8 mouse cellular contexts compared by ENCODE assay signal in the genomic region with DNA sequence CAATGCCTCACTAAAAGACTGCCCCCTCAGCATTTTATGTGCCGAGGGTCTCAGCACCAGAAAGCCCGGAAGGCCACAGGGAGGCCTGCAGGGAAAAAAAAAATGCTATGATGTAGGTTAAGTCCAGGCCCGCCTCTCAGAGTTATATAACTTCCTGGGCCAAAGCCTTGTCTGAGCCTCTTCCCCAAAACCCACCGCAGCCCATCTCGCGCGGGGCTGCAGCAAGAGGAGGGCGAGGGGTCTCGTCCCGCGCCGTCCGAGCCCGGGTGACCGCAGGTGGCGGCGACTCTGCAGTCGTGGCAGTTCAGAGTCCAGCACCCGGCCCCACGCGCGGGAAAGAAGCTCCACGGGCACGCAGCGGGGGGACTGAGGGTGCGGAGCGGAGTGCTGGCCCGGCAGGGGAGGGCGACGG. TPM values are rescaled to one million over a fixed set of nuclear protein-coding genes. Genes with fewer than 3 reads are reported as not detected.
DNase-seq lines count a peak whose midpoint lies in the region; ATAC-seq and TF ChIP-seq lines count a peak whose summit lies in the region.

No protein-coding gene starts in this region.

- peak; percentile 68; the same call in 1 of the 2 replicates for ATAC-seq in forebrain, embryonic 16.5 days
- peak; percentile 54 for ATAC-seq in liver, postnatal 0 days
- no peak for ATAC-seq in stomach, embryonic 16.5 days (ENCODE audit: insufficient read depth, low FRiP score)

- no peak for TF ChIP-seq CTCF in lung, adult 2 months (IDR thresholded peaks at IDR 0.05; ENCODE audit: insufficient read depth, low read length)
- no peak for TF ChIP-seq CTCF in bone marrow macrophage, adult 2 months (IDR thresholded peaks at IDR 0.05; ENCODE audit: low read depth, low read length)
- no peak for TF ChIP-seq CTCF in liver, postnatal 0 days (IDR thresholded peaks at IDR 0.05; ENCODE audit: low read depth)

- TF ChIP-seq POLR2A in lung, adult 2 months (IDR thresholded peaks at IDR 0.05; ENCODE audit: borderline replicate concordance, extremely low read depth, low read depth, low read length) = no peak
- TF ChIP-seq POLR2A in bone marrow macrophage, adult 2 months (IDR thresholded peaks at IDR 0.05; ENCODE audit: borderline replicate concordance, low read depth, low read length) = no peak

- under 1% methylated on average over 30 of the region's 30 CpGs for WGBS in lung, adult 2 months
- WGBS in forebrain, embryonic 16.5 days = under 1% methylated on average over 30 of the region's 30 CpGs
- WGBS in liver, postnatal 0 days (ENCODE audit: insufficient replicate concordance) = 1% methylated on average over 30 of the region's 30 CpGs
- WGBS in stomach, embryonic 16.5 days = 0% methylated on average over 30 of the region's 30 CpGs

- H3K4me2 ChIP-seq in forebrain, embryonic 16.5 days (ENCODE audit: low read length) = peak overlapping the region; percentile 64
- H3K4me2 ChIP-seq in liver, postnatal 0 days (ENCODE audit: low read depth, low read length) = peak overlapping the region; percentile 76
- peak overlapping the region; percentile 97 for H3K4me2 ChIP-seq in stomach, embryonic 16.5 days (ENCODE audit: low read depth, low read length)

- peak overlapping the region; percentile 82 for H3K4me3 ChIP-seq in lung, adult 2 months (replicated peaks; ENCODE audit: extremely low read depth, low read depth, low read length)
- peak overlapping the region; percentile 96 for H3K4me3 ChIP-seq in bone marrow macrophage, adult 2 months (ENCODE audit: insufficient read depth, low read length)
- peak overlapping the region; percentile 63 for H3K4me3 ChIP-seq in forebrain, embryonic 16.5 days (replicated peaks; ENCODE audit: low read length)
- H3K4me3 ChIP-seq in liver, postnatal 0 days (ENCODE audit: low read depth, low read length) = peak overlapping the region; percentile 90
- peak overlapping the region; percentile 96 for H3K4me3 ChIP-seq in stomach, embryonic 16.5 days (replicated peaks; ENCODE audit: low read length)

- peak overlapping the region; percentile 77 for H3K9ac ChIP-seq in forebrain, embryonic 16.5 days (replicated peaks; ENCODE audit: low read depth, low read length)
- peak overlapping the region; percentile 96 for H3K9ac ChIP-seq in liver, postnatal 0 days (replicated peaks)
- peak overlapping the region; percentile 99 for H3K9ac ChIP-seq in stomach, embryonic 16.5 days (ENCODE audit: low read length)

- peak overlapping the region; percentile 39; the same call in 1 of the 2 replicates for H3K27ac ChIP-seq in bone marrow macrophage, adult 2 months (ENCODE audit: insufficient read depth, low read depth, low read length)
- H3K27ac ChIP-seq in forebrain, embryonic 16.5 days (ENCODE audit: low read length) = no peak overlapping the region
- H3K27ac ChIP-seq in liver, postnatal 0 days (ENCODE audit: low read depth) = peak overlapping the region; percentile 90
- H3K27ac ChIP-seq in stomach, embryonic 16.5 days (ENCODE audit: low read length) = peak overlapping the region; percentile 80

- H3K36me3 ChIP-seq in forebrain, embryonic 16.5 days (ENCODE audit: control insufficient read depth, insufficient read depth) = no peaks in the 10 kb centered on the region
- peaks cover 4% of the 10 kb centered on the region; the same call in 1 of the 2 replicates for H3K36me3 ChIP-seq in liver, postnatal 0 days (replicated peaks; ENCODE audit: insufficient read depth, low read length)
- no peaks in the 10 kb centered on the region for H3K36me3 ChIP-seq in stomach, embryonic 16.5 days (ENCODE audit: control insufficient read depth, insufficient read depth, low read length)

- no peaks in the 10 kb centered on the region for H3K27me3 ChIP-seq in forebrain, embryonic 16.5 days (replicated peaks; ENCODE audit: control insufficient read depth, insufficient read depth, low read length)
- H3K27me3 ChIP-seq in liver, postnatal 0 days (ENCODE audit: insufficient read depth, low read length) = no peaks in the 10 kb centered on the region
- no peaks in the 10 kb centered on the region for H3K27me3 ChIP-seq in stomach, embryonic 16.5 days (ENCODE audit: control insufficient read depth, insufficient read depth, low read length)

- DNase-seq in lung, adult 2 months = no peak
- no peak for DNase-seq in lung, postnatal 4 days
- no peak for DNase-seq in liver, postnatal 0 days
- no peak for DNase-seq in adrenal gland, postnatal 36 days
- DNase-seq in thymus, postnatal 14 days = no peak

- H3K4me1 ChIP-seq in lung, adult 2 months (ENCODE audit: control insufficient read depth, insufficient read depth, low read length) = peaks cover 10% of the 10 kb centered on the region
- peaks cover 7% of the 10 kb centered on the region for H3K4me1 ChIP-seq in bone marrow macrophage, adult 2 months (ENCODE audit: control insufficient read depth, insufficient read depth, low read length)
- peaks cover 16% of the 10 kb centered on the region for H3K4me1 ChIP-seq in forebrain, embryonic 16.5 days (replicated peaks; ENCODE audit: control insufficient read depth, insufficient read depth, low read length)
- H3K4me1 ChIP-seq in liver, postnatal 0 days (ENCODE audit: insufficient read depth) = peaks cover 30% of the 10 kb centered on the region
- H3K4me1 ChIP-seq in stomach, embryonic 16.5 days (ENCODE audit: control insufficient read depth, insufficient read depth, low read length) = peaks cover 15% of the 10 kb centered on the region

- TF ChIP-seq EP300 in liver, postnatal 0 days (IDR thresholded peaks at IDR 0.05; ENCODE audit: low read depth) = no peak

- H3K9me3 ChIP-seq in forebrain, embryonic 16.5 days (ENCODE audit: control insufficient read depth, low read length) = no peaks in the 10 kb centered on the region
- H3K9me3 ChIP-seq in liver, postnatal 0 days (ENCODE audit: low read length) = no peaks in the 10 kb centered on the region
- H3K9me3 ChIP-seq in stomach, embryonic 16.5 days (replicated peaks; ENCODE audit: control insufficient read depth, low read length) = no peaks in the 10 kb centered on the region

RNA-seq across cellular contexts. Expression of a gene that starts 0.4 kb away (rescaled TPM):
- polyA plus RNA-seq in lung, adult 2 months (2012; rRNA removed) = 2.0 and 2.2 TPM in 2 replicates
- polyA plus RNA-seq in bone marrow macrophage, adult 2 months (2012; ENCODE audit: insufficient read depth, insufficient read length, missing spikeins) = 1.9 and 4.6 TPM in 2 replicates
- polyA plus RNA-seq in forebrain, embryonic 16.5 days (2015; fragmentation: Nextera tagmentation; extraction: Ambion mirVana) = 12.0 and 12.8 TPM in 2 replicates
- 2.3 and 4.0 TPM in 2 replicates for polyA plus RNA-seq in liver, postnatal 0 days (2015; fragmentation: Nextera tagmentation; extraction: Ambion mirVana)
- 6.2 and 8.6 TPM in 2 replicates for polyA plus RNA-seq in stomach, embryonic 16.5 days (2015; fragmentation: Nextera tagmentation; extraction: Ambion mirVana)
- 10 to 100 TPM; 15.4 to 24.7 TPM for total RNA-seq in adrenal gland, postnatal 36 days (2021)

RNA-seq across cellular contexts. Expression of a gene that starts 0.4 kb away (rescaled TPM):
- 0.83 and 1.8 TPM in 2 replicates for polyA plus RNA-seq in lung, adult 2 months (2012; rRNA removed)
- polyA plus RNA-seq in bone marrow macrophage, adult 2 months (2012; ENCODE audit: insufficient read depth, insufficient read length, missing spikeins) = 14.8 and 16.3 TPM in 2 replicates
- 28.3 and 35.4 TPM in 2 replicates for polyA plus RNA-seq in forebrain, embryonic 16.5 days (2015; fragmentation: Nextera tagmentation; extraction: Ambion mirVana)
- 49.2 and 54.7 TPM in 2 replicates for polyA plus RNA-seq in liver, postnatal 0 days (2015; fragmentation: Nextera tagmentation; extraction: Ambion mirVana)
- 49.5 and 57.2 TPM in 2 replicates for polyA plus RNA-seq in stomach, embryonic 16.5 days (2015; fragmentation: Nextera tagmentation; extraction: Ambion mirVana)
- total RNA-seq in adrenal gland, postnatal 36 days (2021) = 10 to 100 TPM in 1 of 2 experiments, 1 to 10 TPM in 1; 8.7 to 11.1 TPM

RNA-seq across cellular contexts. Expression of a gene that starts 53.3 kb away (rescaled TPM):
- not detected in 2 replicates for polyA plus RNA-seq in lung, adult 2 months (2012; rRNA removed)
- not detected in 2 replicates for polyA plus RNA-seq in bone marrow macrophage, adult 2 months (2012; ENCODE audit: insufficient read depth, insufficient read length, missing spikeins)
- not detected in 2 replicates for polyA plus RNA-seq in forebrain, embryonic 16.5 days (2015; fragmentation: Nextera tagmentation; extraction: Ambion mirVana)
- not detected in 2 replicates for polyA plus RNA-seq in liver, postnatal 0 days (2015; fragmentation: Nextera tagmentation; extraction: Ambion mirVana)
- not detected in 2 replicates for polyA plus RNA-seq in stomach, embryonic 16.5 days (2015; fragmentation: Nextera tagmentation; extraction: Ambion mirVana)
- not detected for total RNA-seq in adrenal gland, postnatal 36 days (2021)

RNA-seq across cellular contexts. Expression of a gene that starts 59.2 kb away (rescaled TPM):
- polyA plus RNA-seq in lung, adult 2 months (2012; rRNA removed) = not detected in 2 replicates
- polyA plus RNA-seq in bone marrow macrophage, adult 2 months (2012; ENCODE audit: insufficient read depth, insufficient read length, missing spikeins) = not detected in 2 replicates
- not detected in 2 replicates for polyA plus RNA-seq in forebrain, embryonic 16.5 days (2015; fragmentation: Nextera tagmentation; extraction: Ambion mirVana)
- not detected in 2 replicates for polyA plus RNA-seq in liver, postnatal 0 days (2015; fragmentation: Nextera tagmentation; extraction: Ambion mirVana)
- not detected in 2 replicates for polyA plus RNA-seq in stomach, embryonic 16.5 days (2015; fragmentation: Nextera tagmentation; extraction: Ambion mirVana)
- not detected for total RNA-seq in adrenal gland, postnatal 36 days (2021)
